Mouse (Mus musculus) midbrain, embryonic 11.5 days (tissue): ENCODE results near the gene Tenm4. TPM values are rescaled to one million over a fixed set of nuclear protein-coding genes. Genes with fewer than 3 reads are reported as not detected.

Experiments used
- ATAC-seq: fragments of 200-750 bp; cut with Nextera tagmentation; 2 replicates; pipeline ENCODE4 v1.8.0; 2017; ENCODE audit warnings: moderate TSS enrichment, moderate library complexity; ENCODE audit not compliant: low FRiP score
- DNase-seq: peaks from one replicate; pipeline ENCODE4 v3.0.0; 2015; ENCODE audit warnings: low spot score; ENCODE audit errors: missing footprints
- H3K27ac ChIP-seq: fragments of 300-500 bp; sonication (generic); 2 replicates; pipeline ENCODE4 v1.5.1; 2014; ENCODE audit warnings: low read depth, low read length
- H3K27me3 ChIP-seq: fragments of 300-500 bp; sonication (generic); 2 replicates; pipeline ENCODE4 v1.6.1; 2014; ENCODE audit warnings: mild to moderate bottlenecking, low read length, moderate library complexity, mixed read lengths; ENCODE audit not compliant: control insufficient read depth, insufficient read depth
- H3K36me3 ChIP-seq: fragments of 300-500 bp; sonication (generic); 2 replicates; pipeline ENCODE4 v1.6.1; 2014; ENCODE audit warnings: mild to moderate bottlenecking, low read length, moderate library complexity, mixed read lengths; ENCODE audit not compliant: control insufficient read depth, insufficient read depth
- H3K4me1 ChIP-seq: fragments of 300-500 bp; sonication (generic); 2 replicates; pipeline ENCODE4 v1.6.1; 2014; ENCODE audit warnings: low read length; ENCODE audit not compliant: control insufficient read depth, insufficient read depth
- H3K4me2 ChIP-seq: fragments of 300-500 bp; sonication (generic); 2 replicates; pipeline ENCODE4 v1.6.1; 2014; ENCODE audit warnings: mild to moderate bottlenecking, moderate library complexity
- H3K4me3 ChIP-seq: fragments of 300-500 bp; sonication (generic); 2 replicates; pipeline ENCODE4 v1.5.1; 2014; ENCODE audit warnings: low read depth, low read length
- H3K9ac ChIP-seq: fragments of 300-500 bp; sonication (generic); 2 replicates; pipeline ENCODE4 v1.6.1; 2014; ENCODE audit warnings: low read length
- H3K9me3 ChIP-seq: fragments of 300-500 bp; sonication (generic); 2 replicates; pipeline ENCODE4 v1.6.1; 2016; ENCODE audit warnings: low read length; ENCODE audit not compliant: control insufficient read depth
- WGBS: fragments of 180-500 bp; shearing (Covaris S2); extraction: QIAGEN DNeasy Blood & Tissue Kit; methylation state at CpG from one replicate; pipeline ENCODE4 v1.1.7; 2014; 5-methylcytosine and 5-hydroxymethylcytosine counted together
- polyA plus RNA-seq: library from polyadenylated mRNA; unstranded; fragments of >200 nt; fragmentation: Nextera tagmentation; extraction: Ambion mirVana; gene quantifications from 2 replicates; pipeline ENCODE4 v1.2.1, GENCODE M21; 2014

Gene Tenm4
- polyA plus RNA-seq, 1 experiment from 2014 or later, result 24.8 TPM

- WGBS, result 60% methylated on average over 8 of the region's 8 CpGs
Measured at GRCm38 (mm10) chr7:96426954-96427353, 255.9 kb downstream of the Tenm4 start.

GRCm38 (mm10) chr7:96433307-96433706, 262.3 kb downstream of the Tenm4 start:
- 92% methylated on average over 2 of the region's 2 CpGs for WGBS
- Histone ChIP-seq H3K9me3 (no peaks in the 10 kb centered on the region), H3K27me3 (no peaks in the 10 kb centered on the region), H3K9ac (no peak overlapping the region), H3K4me3 (no peak overlapping the region), H3K27ac (no peak overlapping the region), H3K36me3 (no peaks in the 10 kb centered on the region), H3K4me2 (no peak overlapping the region), H3K4me1 (no peaks in the 10 kb centered on the region)
- DNase-seq, result no peak
- no peak for ATAC-seq

More at GRCm38 (mm10) chr7:96426954-96427353, 255.9 kb downstream of the Tenm4 start:
- no peaks in the 10 kb centered on the region for H3K9me3 ChIP-seq
- H3K27me3 ChIP-seq, result no peaks in the 10 kb centered on the region
- no peak overlapping the region for H3K9ac ChIP-seq
- DNase-seq (no peak), ATAC-seq (no peak)
- H3K4me2 ChIP-seq, result no peak overlapping the region
- peaks cover 2% of the 10 kb centered on the region; the same call in 1 of the 2 replicates for H3K4me1 ChIP-seq
- H3K36me3 ChIP-seq, result no peaks in the 10 kb centered on the region
- H3K4me3 ChIP-seq, result no peak overlapping the region
- no peak overlapping the region for H3K27ac ChIP-seq

GRCm38 (mm10) chr7:96438392-96438791, 267.3 kb downstream of the Tenm4 start:
- DNase-seq, result no peak
- no peak overlapping the region for H3K4me2 ChIP-seq
- H3K27me3 ChIP-seq, result no peaks in the 10 kb centered on the region
- no peak for ATAC-seq
- WGBS, result 88% methylated on average over 6 of the region's 6 CpGs
- no peak overlapping the region for H3K9ac ChIP-seq
- no peaks in the 10 kb centered on the region for H3K36me3 ChIP-seq
- no peaks in the 10 kb centered on the region for H3K4me1 ChIP-seq
- H3K9me3 ChIP-seq, result no peaks in the 10 kb centered on the region
- H3K4me3 ChIP-seq, result no peak overlapping the region
- no peak overlapping the region for H3K27ac ChIP-seq

GRCm38 (mm10) chr7:96440161-96440707, 269.2 kb downstream of the Tenm4 start:
- DNase-seq (no peak), ATAC-seq (no peak)
- H3K4me3 ChIP-seq, result no peak overlapping the region
- H3K27ac ChIP-seq, result no peak overlapping the region
- no peaks in the 10 kb centered on the region for H3K36me3 ChIP-seq
- no peaks in the 10 kb centered on the region for H3K9me3 ChIP-seq
- no peak overlapping the region for H3K9ac ChIP-seq
- H3K4me2 ChIP-seq, result no peak overlapping the region
- no peaks in the 10 kb centered on the region for H3K27me3 ChIP-seq
- no peaks in the 10 kb centered on the region for H3K4me1 ChIP-seq

- no peak overlapping the region for H3K4me2 ChIP-seq
- 84% methylated on average over 8 of the region's 8 CpGs for WGBS
- no peaks in the 10 kb centered on the region for H3K36me3 ChIP-seq
- H3K27ac ChIP-seq, result no peak overlapping the region
- DNase-seq (no peak), ATAC-seq (no peak)
- H3K4me3 ChIP-seq, result no peak overlapping the region
- no peaks in the 10 kb centered on the region for H3K9me3 ChIP-seq
- H3K4me1 ChIP-seq, result peaks cover 6% of the 10 kb centered on the region; the same call in 1 of the 2 replicates
- no peak overlapping the region for H3K9ac ChIP-seq
- H3K27me3 ChIP-seq, result no peaks in the 10 kb centered on the region
Measured at GRCm38 (mm10) chr7:96445771-96446170, 274.7 kb downstream of the Tenm4 start.

- 69% methylated on average over 12 of the region's 12 CpGs for WGBS
- H3K27me3 ChIP-seq, result no peaks in the 10 kb centered on the region
- H3K9ac ChIP-seq, result no peak overlapping the region
- no peak for ATAC-seq
- H3K4me2 ChIP-seq, result no peak overlapping the region
- no peak overlapping the region for H3K27ac ChIP-seq
- no peak overlapping the region for H3K4me3 ChIP-seq
- no peak for DNase-seq
- peaks cover 6% of the 10 kb centered on the region; the same call in 1 of the 2 replicates for H3K4me1 ChIP-seq
- no peaks in the 10 kb centered on the region for H3K36me3 ChIP-seq
- no peaks in the 10 kb centered on the region for H3K9me3 ChIP-seq
Measured at GRCm38 (mm10) chr7:96447806-96448397, 276.9 kb downstream of the Tenm4 start.

- H3K4me2 ChIP-seq, result no peak overlapping the region
- no peaks in the 10 kb centered on the region for H3K4me1 ChIP-seq
- H3K27ac ChIP-seq, result no peak overlapping the region
- H3K9me3 ChIP-seq, result no peaks in the 10 kb centered on the region
- H3K9ac ChIP-seq, result no peak overlapping the region
- peak; percentile 54 for DNase-seq
- no peak for ATAC-seq
- H3K36me3 ChIP-seq, result no peaks in the 10 kb centered on the region
- 72% methylated on average over 2 of the region's 2 CpGs for WGBS
- H3K4me3 ChIP-seq, result no peak overlapping the region
- H3K27me3 ChIP-seq, result no peaks in the 10 kb centered on the region
Measured at GRCm38 (mm10) chr7:96455957-96456356, 284.9 kb downstream of the Tenm4 start.

- 66% methylated on average over 2 of the region's 2 CpGs for WGBS
- Histone ChIP-seq H3K27me3 (no peaks in the 10 kb centered on the region), H3K36me3 (no peaks in the 10 kb centered on the region), H3K9me3 (no peaks in the 10 kb centered on the region), H3K27ac (no peak overlapping the region), H3K9ac (no peak overlapping the region), H3K4me3 (no peak overlapping the region), H3K4me1 (no peaks in the 10 kb centered on the region), H3K4me2 (no peak overlapping the region)
- ATAC-seq (no peak), DNase-seq (no peak)
Measured at GRCm38 (mm10) chr7:96456618-96457017, 285.6 kb downstream of the Tenm4 start.

- no peaks in the 10 kb centered on the region for H3K36me3 ChIP-seq
- ATAC-seq (no peak), DNase-seq (peak; percentile 49)
- H3K4me1 ChIP-seq, result no peaks in the 10 kb centered on the region
- H3K27ac ChIP-seq, result no peak overlapping the region
- no peak overlapping the region for H3K4me3 ChIP-seq
- H3K9me3 ChIP-seq, result no peaks in the 10 kb centered on the region
- WGBS, result 77% methylated on average over 2 of the region's 2 CpGs
- no peaks in the 10 kb centered on the region for H3K27me3 ChIP-seq
- no peak overlapping the region for H3K9ac ChIP-seq
- no peak overlapping the region for H3K4me2 ChIP-seq
Measured at GRCm38 (mm10) chr7:96457891-96458290, 286.8 kb downstream of the Tenm4 start.
